Mouse (Mus musculus) liver, adult 2 months (tissue): ENCODE measurements around the gene Fndc3b.

Experiments
- CTCF ChIP-seq: fragments of 200-500 bp; IDR thresholded peaks from 2 replicates; pipeline ENCODE4 v1.5.1; 2011; ENCODE audit warnings: low read depth, low read length, control low read depth
- POLR2A ChIP-seq: fragments of 200-500 bp; IDR thresholded peaks from 2 replicates; pipeline ENCODE4 v1.6.1; 2011; ENCODE audit warnings: low read length, control low read depth; ENCODE audit not compliant: insufficient read depth; ENCODE audit errors: extremely low read depth

GRCm38 (mm10) chr3:27541841-27542240, 169.3 kb downstream of the Fndc3b start:
- TF ChIP-seq POLR2A (no peak), CTCF (no peak)
